Mouse (Mus musculus): ENCODE data around the gene Golga7b. TPM values are rescaled to one million over a fixed set of nuclear protein-coding genes. Genes with fewer than 3 reads are reported as not detected.

The Golga7b gene
- polyA plus RNA-seq, 2 experiments: 0.11 TPM; not detected in 1

GRCm38 (mm10) chr19:42279611-42280010 is 32.2 kb downstream of the Golga7b start:
- no peaks in the 10 kb centered on the region for H3K36me3 ChIP-seq (ENCODE audit: control insufficient read depth, insufficient read depth, low read length)
- no peak overlapping the region for H3K4me2 ChIP-seq (replicated peaks; ENCODE audit: low read depth, low read length, severe bottlenecking)
- no peaks in the 10 kb centered on the region for H3K9me3 ChIP-seq (ENCODE audit: control insufficient read depth, low read length)
- H3K4me1 ChIP-seq (ENCODE audit: control insufficient read depth, insufficient read depth, low read length): no peaks in the 10 kb centered on the region
- 65% methylated on average over 3 of the region's 3 CpGs for WGBS
- no peak overlapping the region for H3K4me3 ChIP-seq (replicated peaks; ENCODE audit: low read length)
- H3K27ac ChIP-seq (replicated peaks; ENCODE audit: low read depth, low read length): no peak overlapping the region
- H3K27me3 ChIP-seq (ENCODE audit: control insufficient read depth, insufficient read depth, low read length): no peaks in the 10 kb centered on the region
- DNase-seq (ENCODE audit: low spot score) (no peak), ATAC-seq (ENCODE audit: low FRiP score, low read depth) (no peak)
- no peak for TF ChIP-seq POLR2A (IDR thresholded peaks at IDR 0.05; ENCODE audit: borderline replicate concordance, extremely low read depth, insufficient read depth, insufficient read length)
- no peak overlapping the region for H3K9ac ChIP-seq (ENCODE audit: low read depth, low read length, severe bottlenecking)

- DNase-seq (ENCODE audit: low spot score) (no peak), ATAC-seq (ENCODE audit: low FRiP score, low read depth) (no peak)
- Histone ChIP-seq H3K27me3 (ENCODE audit: control insufficient read depth, insufficient read depth, low read length) (no peaks in the 10 kb centered on the region), H3K4me2 (replicated peaks; ENCODE audit: low read depth, low read length, severe bottlenecking) (no peak overlapping the region), H3K9ac (ENCODE audit: low read depth, low read length, severe bottlenecking) (no peak overlapping the region), H3K9me3 (ENCODE audit: control insufficient read depth, low read length) (no peaks in the 10 kb centered on the region), H3K4me3 (replicated peaks; ENCODE audit: low read length) (no peak overlapping the region), H3K36me3 (ENCODE audit: control insufficient read depth, insufficient read depth, low read length) (no peaks in the 10 kb centered on the region), H3K4me1 (ENCODE audit: control insufficient read depth, insufficient read depth, low read length) (no peaks in the 10 kb centered on the region), H3K27ac (replicated peaks; ENCODE audit: low read depth, low read length) (no peak overlapping the region)
- WGBS: 75% methylated on average over 8 of the region's 8 CpGs
- no peak for TF ChIP-seq POLR2A (IDR thresholded peaks at IDR 0.05; ENCODE audit: borderline replicate concordance, extremely low read depth, insufficient read depth, insufficient read length)
These were observed 36.8 kb downstream of the Golga7b start for GRCm38 (mm10) chr19:42284178-42284577.

GRCm38 (mm10) chr19:42288361-42288760 is 41.0 kb downstream of the Golga7b start:
- Histone ChIP-seq H3K9ac (ENCODE audit: low read depth, low read length, severe bottlenecking) (no peak overlapping the region), H3K4me3 (replicated peaks; ENCODE audit: low read length) (no peak overlapping the region), H3K4me2 (replicated peaks; ENCODE audit: low read depth, low read length, severe bottlenecking) (no peak overlapping the region), H3K36me3 (ENCODE audit: control insufficient read depth, insufficient read depth, low read length) (no peaks in the 10 kb centered on the region), H3K27me3 (ENCODE audit: control insufficient read depth, insufficient read depth, low read length) (no peaks in the 10 kb centered on the region), H3K27ac (replicated peaks; ENCODE audit: low read depth, low read length) (no peak overlapping the region), H3K9me3 (ENCODE audit: control insufficient read depth, low read length) (no peaks in the 10 kb centered on the region), H3K4me1 (ENCODE audit: control insufficient read depth, insufficient read depth, low read length) (peaks cover 17% of the 10 kb centered on the region)
- ATAC-seq (ENCODE audit: low FRiP score, low read depth): no peak
- no peak for TF ChIP-seq POLR2A (IDR thresholded peaks at IDR 0.05; ENCODE audit: borderline replicate concordance, extremely low read depth, insufficient read depth, insufficient read length)
- no peak for DNase-seq (ENCODE audit: low spot score)
- WGBS: 68% methylated on average over 4 of the region's 4 CpGs

GRCm38 (mm10) chr19:42290954-42291661 is 43.7 kb downstream of the Golga7b start:
- no peak for TF ChIP-seq POLR2A (IDR thresholded peaks at IDR 0.05; ENCODE audit: borderline replicate concordance, extremely low read depth, insufficient read depth, insufficient read length)
- no peaks in the 10 kb centered on the region for H3K27me3 ChIP-seq (ENCODE audit: control insufficient read depth, insufficient read depth, low read length)
- no peak overlapping the region for H3K9ac ChIP-seq (ENCODE audit: low read depth, low read length, severe bottlenecking)
- no peak overlapping the region for H3K4me3 ChIP-seq (replicated peaks; ENCODE audit: low read length)
- H3K27ac ChIP-seq (replicated peaks; ENCODE audit: low read depth, low read length): no peak overlapping the region
- H3K4me1 ChIP-seq (ENCODE audit: control insufficient read depth, insufficient read depth, low read length): peaks cover 17% of the 10 kb centered on the region
- H3K9me3 ChIP-seq (ENCODE audit: control insufficient read depth, low read length): no peaks in the 10 kb centered on the region
- ATAC-seq (ENCODE audit: low FRiP score, low read depth): no peak
- WGBS: 12% methylated on average over 7 of the region's 7 CpGs
- no peaks in the 10 kb centered on the region for H3K36me3 ChIP-seq (ENCODE audit: control insufficient read depth, insufficient read depth, low read length)
- H3K4me2 ChIP-seq (replicated peaks; ENCODE audit: low read depth, low read length, severe bottlenecking): no peak overlapping the region
- no peak for DNase-seq (ENCODE audit: low spot score)

- Histone ChIP-seq H3K9me3 (ENCODE audit: control insufficient read depth, low read length) (no peaks in the 10 kb centered on the region), H3K4me1 (ENCODE audit: control insufficient read depth, insufficient read depth, low read length) (peaks cover 17% of the 10 kb centered on the region), H3K4me2 (replicated peaks; ENCODE audit: low read depth, low read length, severe bottlenecking) (no peak overlapping the region), H3K27ac (replicated peaks; ENCODE audit: low read depth, low read length) (no peak overlapping the region), H3K36me3 (ENCODE audit: control insufficient read depth, insufficient read depth, low read length) (no peaks in the 10 kb centered on the region), H3K9ac (ENCODE audit: low read depth, low read length, severe bottlenecking) (no peak overlapping the region), H3K27me3 (ENCODE audit: control insufficient read depth, insufficient read depth, low read length) (no peaks in the 10 kb centered on the region), H3K4me3 (replicated peaks; ENCODE audit: low read length) (no peak overlapping the region)
- TF ChIP-seq POLR2A (IDR thresholded peaks at IDR 0.05; ENCODE audit: borderline replicate concordance, extremely low read depth, insufficient read depth, insufficient read length): no peak
- DNase-seq (ENCODE audit: low spot score) (no peak), ATAC-seq (ENCODE audit: low FRiP score, low read depth) (no peak)
- WGBS: 34% methylated on average over 8 of the region's 8 CpGs
These were observed 44.7 kb downstream of the Golga7b start for GRCm38 (mm10) chr19:42292106-42292505.
